In the genomic region with DNA sequence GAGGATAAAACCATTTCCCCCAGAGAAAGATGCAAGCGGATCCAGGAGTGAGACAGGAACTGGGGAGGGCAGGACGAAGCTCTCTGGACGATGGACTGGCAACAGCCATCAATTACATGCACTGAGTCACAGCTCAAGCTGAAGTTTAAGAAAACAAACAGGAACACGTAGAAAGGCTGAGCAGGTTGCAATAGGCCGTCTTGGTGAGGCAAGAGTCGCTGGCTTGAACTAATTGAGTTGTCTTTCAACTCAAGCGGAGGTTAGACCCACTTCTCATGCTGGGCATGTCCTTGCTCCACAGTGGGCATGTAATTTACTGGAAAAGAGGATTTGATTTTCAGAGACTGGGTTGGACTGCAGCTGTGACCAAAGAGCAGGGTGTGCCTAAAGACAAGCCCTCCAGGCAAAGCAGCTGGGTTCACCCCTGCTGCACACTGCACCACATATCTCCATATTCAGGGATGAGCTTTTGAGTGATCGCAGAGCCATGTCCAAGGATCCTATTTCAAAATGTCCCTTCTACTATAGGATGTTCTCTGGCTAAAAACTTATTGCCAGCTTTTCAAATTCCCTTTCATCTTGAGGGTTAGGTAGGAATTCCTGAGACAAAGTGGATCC, we compare ENCODE assay signal across 23 mouse cellular contexts. TPM values are rescaled to one million over a fixed set of nuclear protein-coding genes. Genes with fewer than 3 reads are reported as not detected.
DNase-seq lines count a peak whose midpoint lies in the region; ATAC-seq and TF ChIP-seq lines count a peak whose summit lies in the region.
"Had no signal": no experiment of that assay in that cellular context is flagged by ENCODE, and none has a peak within 500 bp of the region (broad histone marks: within the 10 kb centered on the region; RNA-seq: fewer than 3 reads in every experiment).

No protein-coding gene starts in this region.

- no peak overlapping the region for H3ac ChIP-seq in C2C12 (ENCODE audit: control insufficient read depth, insufficient read length, low read depth)

- no peaks in the 10 kb centered on the region for H3K27me3 ChIP-seq in C2C12 (ENCODE audit: control insufficient read depth, insufficient read depth, insufficient read length)
- H3K27me3 ChIP-seq in midbrain, embryonic 13.5 days = no peaks in the 10 kb centered on the region; the same call in 1 of the 2 replicates
- H3K27me3 ChIP-seq in hindbrain, postnatal 0 days (ENCODE audit: insufficient read depth, low read length) = no peaks in the 10 kb centered on the region
- H3K27me3 ChIP-seq: embryonic facial prominence, embryonic 15.5 days; forebrain, embryonic 15.5 days; hindbrain, embryonic 13.5 days; liver, embryonic 15.5 days; lung, embryonic 15.5 days had no signal

- H3K79me2 ChIP-seq in C2C12 (ENCODE audit: control insufficient read depth, insufficient read depth) = no peaks in the 10 kb centered on the region

- H3K36me3 ChIP-seq in C2C12 (ENCODE audit: control insufficient read depth, insufficient read depth) = no peaks in the 10 kb centered on the region
- H3K36me3 ChIP-seq in midbrain, embryonic 13.5 days = no peaks in the 10 kb centered on the region
- H3K36me3 ChIP-seq in hindbrain, postnatal 0 days (ENCODE audit: insufficient read depth, low read length) = no peaks in the 10 kb centered on the region
- H3K36me3 ChIP-seq: embryonic facial prominence, embryonic 15.5 days; forebrain, embryonic 15.5 days; hindbrain, embryonic 13.5 days; limb, embryonic 10.5 days; liver, embryonic 15.5 days; lung, embryonic 15.5 days had no signal

- 0 out of 2 replicates have a peak, but pooled peaks cover 3% of the 10 kb centered on the region for H3K4me1 ChIP-seq in midbrain, embryonic 13.5 days (replicated peaks)
- H3K4me1 ChIP-seq in hindbrain, postnatal 0 days (ENCODE audit: insufficient read depth, low read length) = no peaks in the 10 kb centered on the region
- H3K4me1 ChIP-seq: embryonic facial prominence, embryonic 15.5 days; forebrain, embryonic 15.5 days; limb, embryonic 10.5 days; liver, embryonic 15.5 days; lung, embryonic 15.5 days had no signal

- H3K79me3 ChIP-seq in C2C12 (ENCODE audit: low read depth) = no peaks in the 10 kb centered on the region

- no peak overlapping the region for H3K9ac ChIP-seq in midbrain, embryonic 13.5 days (replicated peaks)
- H3K9ac ChIP-seq in hindbrain, postnatal 0 days (replicated peaks; ENCODE audit: low read length) = no peak overlapping the region
- H3K9ac ChIP-seq: embryonic facial prominence, embryonic 15.5 days; forebrain, embryonic 15.5 days; hindbrain, embryonic 13.5 days; liver, embryonic 15.5 days; lung, embryonic 15.5 days had no signal

- H3K4me2 ChIP-seq in midbrain, embryonic 13.5 days (replicated peaks) = no peak overlapping the region
- no peak overlapping the region for H3K4me2 ChIP-seq in hindbrain, postnatal 0 days (ENCODE audit: low read depth, low read length)
- H3K4me2 ChIP-seq: embryonic facial prominence, embryonic 15.5 days; forebrain, embryonic 15.5 days; hindbrain, embryonic 13.5 days; liver, embryonic 15.5 days; lung, embryonic 15.5 days had no signal

- H3K27ac ChIP-seq in midbrain, embryonic 13.5 days = no peak overlapping the region
- no peak overlapping the region for H3K27ac ChIP-seq in hindbrain, postnatal 0 days
- H3K27ac ChIP-seq: embryonic facial prominence, embryonic 15.5 days; forebrain, embryonic 15.5 days; hindbrain, embryonic 13.5 days; kidney, postnatal 0 days; limb, embryonic 10.5 days; liver, embryonic 15.5 days; lung, embryonic 15.5 days had no signal

- TF ChIP-seq CTCF in C2C12 (IDR thresholded peaks at IDR 0.05; ENCODE audit: control insufficient read depth, insufficient read depth, insufficient read length) = no peak
- no peak for TF ChIP-seq CTCF in hindbrain, postnatal 0 days (IDR thresholded peaks at IDR 0.05; ENCODE audit: low read depth)

- 38% methylated on average over 8 of the region's 8 CpGs for WGBS in midbrain, embryonic 13.5 days
- 45% methylated on average over 8 of the region's 8 CpGs for WGBS in hindbrain, postnatal 0 days

- ATAC-seq in midbrain, embryonic 13.5 days = peak; percentile 67
- no peak for ATAC-seq in hindbrain, postnatal 0 days
- ATAC-seq: forebrain, embryonic 15.5 days had no signal

- no peak overlapping the region for H3K4me3 ChIP-seq in C2C12 (ENCODE audit: insufficient read depth, poor library complexity, severe bottlenecking)
- no peak overlapping the region for H3K4me3 ChIP-seq in midbrain, embryonic 13.5 days (replicated peaks)
- H3K4me3 ChIP-seq in hindbrain, postnatal 0 days (ENCODE audit: low read length) = no peak overlapping the region
- H3K4me3 ChIP-seq: embryonic facial prominence, embryonic 15.5 days; forebrain, embryonic 15.5 days; hindbrain, embryonic 13.5 days; limb, embryonic 10.5 days; liver, embryonic 15.5 days; lung, embryonic 15.5 days had no signal

- no peaks in the 10 kb centered on the region for H3K9me3 ChIP-seq in midbrain, embryonic 13.5 days
- H3K9me3 ChIP-seq in hindbrain, postnatal 0 days (ENCODE audit: low read length) = no peaks in the 10 kb centered on the region
- H3K9me3 ChIP-seq: embryonic facial prominence, embryonic 15.5 days; forebrain, embryonic 15.5 days; hindbrain, embryonic 13.5 days; limb, embryonic 10.5 days; liver, embryonic 15.5 days; lung, embryonic 15.5 days had no signal

- DNase-seq in adrenal gland, adult (ENCODE audit: inconsistent age in 2 of 2, low spot score in 1 of 2) = peak; percentile 48 to 81
- DNase-seq in adrenal gland, postnatal 10 days = no peak
- DNase-seq in R1 (ENCODE audit: low read depth, low spot score) = peak; percentile 52
- no peak for DNase-seq in cerebellum, adult 9-10 months
- no peak for DNase-seq in embryo, embryonic 9.5 days (ENCODE audit: extremely low spot score)
- no peak for DNase-seq in hindbrain, postnatal 0 days (ENCODE audit: low spot score)
- DNase-seq: cerebellum, adult 8-10 months; gastrocnemius, postnatal 36 days; kidney, adult 2 months; liver; lung, postnatal 36 days; right cerebral cortex, postnatal 4 days; thymus, adult 18-20 months; thymus, postnatal 36 days had no signal

TF ChIP-seq in C2C12, 6 proteins besides CTCF, POLR2A, EP300 and RAD21:
- TF ChIP-seq FOSL1 (IDR thresholded peaks at IDR 0.05; ENCODE audit: insufficient read depth, low read length, poor library complexity, severe bottlenecking) = no peak
- TF ChIP-seq CEBPB (IDR thresholded peaks at IDR 0.05; ENCODE audit: low read depth) = peak; percentile 75

RNA-seq across cellular contexts. Expression of gene Kcnk5, which starts 19.6 kb away (rescaled TPM):
- 1 to 10 TPM; 4.0 to 9.3 TPM for total RNA-seq in adrenal gland, postnatal 10 days (2021)
- polyA plus RNA-seq in C2C12 (2012; fragmentation: generic; extraction: Trizol) = 10.1 TPM
- 2.0 and 2.7 TPM in 2 replicates for polyA plus RNA-seq in midbrain, embryonic 13.5 days (2015; fragmentation: Nextera tagmentation; extraction: Ambion mirVana)
- total RNA-seq in hindbrain, postnatal 0 days (2014; rRNA removed) = 0.84 and 1.7 TPM in 2 replicates
- polyA plus RNA-seq in hindbrain, postnatal 0 days (2015; fragmentation: Nextera tagmentation; extraction: Ambion mirVana) = 1.0 TPM in 2 replicates

Comparison
In these comparisons a context has a peak if more than half of its experiments do, and no peak if none do; other contexts are left out.
1. DNase-seq: peak in adrenal gland, adult (2 of 2) and R1 (single experiment); none in adrenal gland, postnatal 10 days (single experiment), cerebellum, adult 9-10 months (single experiment), embryo, embryonic 9.5 days (single experiment) and hindbrain, postnatal 0 days (single experiment).